Mouse (Mus musculus) embryonic facial prominence, embryonic 11.5 days (tissue): ENCODE data around the gene Tcn2. TPM values are rescaled to one million over a fixed set of nuclear protein-coding genes. Genes with fewer than 3 reads are reported as not detected.

ENCODE experiments used
- ATAC-seq: fragments of 200-750 bp; cut with Nextera tagmentation; replicated peaks from 2 replicates; pipeline ENCODE4 v1.8.0; 2017; ENCODE audit warnings: low read depth; ENCODE audit not compliant: insufficient number of reproducible peaks, low FRiP score, low TSS enrichment
- DNase-seq: peaks from one replicate; pipeline ENCODE4 v3.0.0-alpha.2; 2015; ENCODE audit warnings: low spot score
- H3K27ac ChIP-seq: fragments of 300-500 bp; sonication (generic); replicated peaks from 2 replicates; pipeline ENCODE4 v1.5.1; 2014; ENCODE audit warnings: mild to moderate bottlenecking, low read depth, low read length, control low read depth
- H3K27me3 ChIP-seq: fragments of 300-500 bp; sonication (generic); 2 replicates; pipeline ENCODE4 v1.6.1; 2014; ENCODE audit warnings: mild to moderate bottlenecking, low read length, moderate library complexity, mixed read lengths; ENCODE audit not compliant: control insufficient read depth, insufficient read depth
- H3K36me3 ChIP-seq: fragments of 300-500 bp; sonication (generic); replicated peaks from 2 replicates; pipeline ENCODE4 v1.6.1; 2014; ENCODE audit warnings: low read depth, mild to moderate bottlenecking, low read length, moderate library complexity, mixed read lengths; ENCODE audit not compliant: control insufficient read depth, insufficient read depth
- H3K4me1 ChIP-seq: fragments of 300-500 bp; sonication (generic); 2 replicates; pipeline ENCODE4 v1.6.1; 2014; ENCODE audit warnings: low read length, mixed read lengths; ENCODE audit not compliant: control insufficient read depth, insufficient read depth
- H3K4me2 ChIP-seq: fragments of 300-500 bp; sonication (generic); 2 replicates; pipeline ENCODE4 v1.6.1; 2014; ENCODE audit warnings: low read depth, mild to moderate bottlenecking, control low read depth, low read length, moderate library complexity
- H3K4me3 ChIP-seq: fragments of 300-500 bp; sonication (generic); 2 replicates; pipeline ENCODE4 v1.5.1; 2014; ENCODE audit warnings: low read depth, low read length, control low read depth
- H3K9ac ChIP-seq: fragments of 300-500 bp; sonication (generic); replicated peaks from 2 replicates; pipeline ENCODE4 v1.6.1; 2014; ENCODE audit warnings: mild to moderate bottlenecking, control low read depth, low read length
- H3K9me3 ChIP-seq: fragments of 300-500 bp; sonication (generic); replicated peaks from 2 replicates; pipeline ENCODE4 v1.6.1; 2016; ENCODE audit warnings: mild to moderate bottlenecking, low read length, inconsistent platforms, mixed read lengths; ENCODE audit not compliant: control insufficient read depth
- WGBS: fragments of 180-500 bp; shearing (Covaris S2); extraction: QIAGEN DNeasy Blood & Tissue Kit; methylation state at CpG from one replicate; pipeline ENCODE4 v1.1.7; 2014; 5-methylcytosine and 5-hydroxymethylcytosine counted together
- polyA plus RNA-seq: library from polyadenylated mRNA; unstranded; fragments of >200 nt; fragmentation: Nextera tagmentation; extraction: Ambion mirVana; gene quantifications from 2 replicates; pipeline ENCODE4 v1.2.1, GENCODE M21; 2014

Gene Tcn2
- 31.0 and 33.8 TPM in 2 replicates for polyA plus RNA-seq

DNA sequence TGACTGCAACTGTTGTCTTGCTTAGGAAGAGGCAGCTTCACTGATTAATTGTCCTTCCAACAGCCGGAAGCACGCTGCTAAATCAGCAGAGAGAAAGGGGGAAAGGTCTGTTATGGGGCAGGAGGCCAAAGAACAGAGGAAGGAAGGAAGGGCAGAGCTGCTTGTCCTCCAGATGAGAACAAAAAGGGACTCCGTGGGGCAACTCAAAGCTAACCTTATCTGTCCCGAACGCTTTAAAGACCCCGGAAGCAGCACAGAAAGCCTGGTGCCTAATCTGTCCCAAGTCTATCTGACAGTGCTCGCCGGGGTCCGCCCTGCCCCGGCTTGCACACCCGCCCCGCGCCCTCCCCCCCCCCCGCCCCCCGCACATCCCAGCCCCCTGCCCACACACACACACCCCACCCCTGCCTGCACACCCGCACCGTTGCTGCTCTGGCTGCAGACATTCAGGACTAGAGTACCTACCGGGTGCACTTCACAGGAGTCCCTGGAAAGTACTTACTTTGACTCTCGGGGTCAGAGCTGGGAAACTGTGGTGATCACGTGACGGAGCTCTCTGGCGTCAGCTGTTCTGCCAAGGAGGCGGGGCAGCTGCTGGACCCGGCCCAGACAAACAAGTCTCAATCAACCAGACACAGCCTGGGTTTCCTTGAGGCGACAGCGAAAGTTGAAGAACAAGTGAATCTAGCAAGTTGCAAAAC, at the start of gene Tcn2:
Tcn2 (minus strand) TSS at position 649 of the 701 bp plus-strand sequence.
- DNase-seq: peak; percentile 91
- Histone ChIP-seq H3K36me3 (no peaks in the 10 kb centered on the region), H3K4me3 (peak within 1 kb of the TSS; percentile 53), H3K9me3 (no peaks in the 10 kb centered on the region), H3K4me2 (peak within 1 kb of the TSS; percentile 52), H3K4me1 (no peaks in the 10 kb centered on the region), H3K9ac (peak within 1 kb of the TSS; percentile 47), H3K27ac (no peak within 1 kb of the TSS), H3K27me3 (no peaks in the 10 kb centered on the region)
- ATAC-seq: peak; percentile 72
- WGBS: under 1% methylated on average over 25 of the region's 26 CpGs

DNA sequence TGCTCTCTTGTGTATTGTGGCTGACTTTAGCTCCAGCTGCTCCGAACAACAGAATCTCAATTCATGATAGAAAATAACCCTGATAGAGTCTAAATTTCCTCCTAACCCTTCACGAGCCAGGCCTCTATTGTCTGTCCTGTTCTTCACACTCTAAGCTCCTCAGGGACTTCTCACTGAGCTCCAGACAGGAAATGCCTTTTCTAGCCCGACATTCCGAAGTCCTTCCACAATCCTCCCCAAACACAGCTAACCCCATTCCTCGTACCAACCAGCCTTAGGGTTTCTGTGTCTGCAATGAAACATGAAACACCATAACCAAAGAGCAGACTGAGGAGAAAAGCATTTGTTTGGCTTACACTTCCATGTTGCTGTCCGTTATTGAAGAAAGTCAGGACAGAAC, 49.6 kb upstream of the Tcn2 start:
- DNase-seq: peak; percentile 27
- Histone ChIP-seq H3K27me3 (no peaks in the 10 kb centered on the region), H3K9ac (no peak overlapping the region), H3K9me3 (no peaks in the 10 kb centered on the region), H3K4me2 (no peak overlapping the region), H3K27ac (no peak overlapping the region), H3K4me3 (no peak overlapping the region), H3K4me1 (no peaks in the 10 kb centered on the region), H3K36me3 (no peaks in the 10 kb centered on the region; the same call in none of the 2 replicates)
- WGBS: 41% methylated on average over 6 of the region's 6 CpGs
- no peak for ATAC-seq

GRCm38 (mm10) chr11:3978421-3978820, 46.5 kb upstream of the Tcn2 start:
- ATAC-seq: no peak
- WGBS: 89% methylated on average over 5 of the region's 5 CpGs
- no peak overlapping the region for H3K9ac ChIP-seq
- DNase-seq: no peak
- no peaks in the 10 kb centered on the region for H3K4me1 ChIP-seq
- no peak overlapping the region for H3K27ac ChIP-seq
- peaks cover 3% of the 10 kb centered on the region for H3K36me3 ChIP-seq
- no peaks in the 10 kb centered on the region for H3K27me3 ChIP-seq
- H3K4me2 ChIP-seq: no peak overlapping the region
- no peaks in the 10 kb centered on the region for H3K9me3 ChIP-seq
- H3K4me3 ChIP-seq: no peak overlapping the region

GRCm38 (mm10) chr11:3976678-3977077, 44.7 kb upstream of the Tcn2 start, which contains the start of gene 4930556J24Rik:
Gene 4930556J24Rik (minus strand): TSS chr11:3976778.
- Histone ChIP-seq H3K4me3 (no peak within 1 kb of the TSS), H3K27ac (no peak within 1 kb of the TSS), H3K27me3 (no peaks in the 10 kb centered on the region), H3K9ac (no peak within 1 kb of the TSS), H3K9me3 (no peaks in the 10 kb centered on the region), H3K4me2 (no peak within 1 kb of the TSS), H3K4me1 (no peaks in the 10 kb centered on the region), H3K36me3 (peaks cover 7% of the 10 kb centered on the region)
- ATAC-seq: no peak
- DNase-seq: no peak
- 94% methylated on average over 6 of the region's 6 CpGs for WGBS

- Histone ChIP-seq H3K4me1 (no peaks in the 10 kb centered on the region), H3K27ac (no peak overlapping the region), H3K9me3 (no peaks in the 10 kb centered on the region), H3K4me2 (no peak overlapping the region), H3K27me3 (no peaks in the 10 kb centered on the region), H3K36me3 (peaks cover 10% of the 10 kb centered on the region), H3K4me3 (no peak overlapping the region), H3K9ac (no peak overlapping the region)
- 59% methylated on average over 3 of the region's 3 CpGs for WGBS
- ATAC-seq (no peak), DNase-seq (no peak)
Measured at GRCm38 (mm10) chr11:3974311-3974710, 42.4 kb upstream of the Tcn2 start.

DNA sequence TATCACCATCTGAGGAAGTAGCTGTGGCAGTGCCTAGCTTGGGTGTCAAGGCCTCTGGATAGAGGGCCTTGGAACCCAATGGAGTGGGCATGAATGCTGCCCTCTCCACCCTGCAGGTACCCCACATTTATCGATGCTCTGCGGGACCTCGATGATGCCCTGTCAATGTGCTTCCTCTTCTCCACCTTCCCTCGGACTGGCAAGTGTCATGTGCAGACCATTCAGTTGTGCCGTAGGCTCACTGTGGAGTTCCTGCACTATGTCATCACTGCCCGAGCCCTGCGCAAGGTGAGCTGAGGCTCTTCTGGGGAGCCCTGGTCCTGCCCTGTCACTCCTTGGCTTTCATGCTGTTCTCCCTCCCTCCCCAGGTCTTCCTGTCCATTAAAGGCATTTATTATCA, 41.1 kb upstream of the Tcn2 start:
- Histone ChIP-seq H3K27me3 (no peaks in the 10 kb centered on the region), H3K36me3 (peaks cover 10% of the 10 kb centered on the region), H3K27ac (no peak overlapping the region), H3K4me3 (no peak overlapping the region), H3K9me3 (no peaks in the 10 kb centered on the region), H3K4me2 (no peak overlapping the region), H3K4me1 (no peaks in the 10 kb centered on the region), H3K9ac (no peak overlapping the region)
- DNase-seq (no peak), ATAC-seq (no peak)
- WGBS: 96% methylated on average over 7 of the region's 7 CpGs

GRCm38 (mm10) chr11:3970361-3970760, 38.4 kb upstream of the Tcn2 start:
- Histone ChIP-seq H3K9ac (no peak overlapping the region), H3K27ac (no peak overlapping the region), H3K36me3 (peaks cover 8% of the 10 kb centered on the region), H3K27me3 (no peaks in the 10 kb centered on the region), H3K4me2 (no peak overlapping the region), H3K4me3 (no peak overlapping the region), H3K4me1 (no peaks in the 10 kb centered on the region), H3K9me3 (no peaks in the 10 kb centered on the region)
- ATAC-seq (no peak), DNase-seq (no peak)
- WGBS: 97% methylated on average over 7 of the region's 7 CpGs

DNA sequence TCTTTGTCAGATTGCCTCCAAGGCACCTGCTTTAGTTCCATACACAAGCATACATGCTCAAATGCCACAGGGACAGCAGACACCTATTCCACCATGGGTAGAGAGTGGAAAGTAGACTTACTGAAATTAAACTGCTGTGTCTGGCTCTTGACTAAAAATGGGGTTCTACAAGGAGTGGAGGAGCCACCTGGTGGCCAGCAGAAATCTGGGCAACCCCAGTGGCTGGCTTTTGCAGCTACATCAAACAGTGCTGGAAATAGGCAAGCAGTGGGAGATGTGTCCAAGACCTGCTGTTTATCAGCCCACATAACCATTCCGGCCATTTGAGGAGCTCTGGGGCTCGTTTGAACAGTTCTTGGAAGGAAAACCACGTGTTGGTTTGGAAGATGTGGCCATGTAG, 37.9 kb upstream of the Tcn2 start:
- 91% methylated on average over 3 of the region's 3 CpGs for WGBS
- DNase-seq (no peak), ATAC-seq (no peak)
- no peaks in the 10 kb centered on the region for H3K9me3 ChIP-seq
- H3K9ac ChIP-seq: no peak overlapping the region
- H3K27me3 ChIP-seq: no peaks in the 10 kb centered on the region
- H3K4me3 ChIP-seq: no peak overlapping the region
- H3K4me2 ChIP-seq: no peak overlapping the region
- H3K4me1 ChIP-seq: no peaks in the 10 kb centered on the region
- no peak overlapping the region for H3K27ac ChIP-seq
- peaks cover 8% of the 10 kb centered on the region for H3K36me3 ChIP-seq
